Comparison of ENCODE assay signal across 12 mouse cellular contexts in the genomic region with DNA sequence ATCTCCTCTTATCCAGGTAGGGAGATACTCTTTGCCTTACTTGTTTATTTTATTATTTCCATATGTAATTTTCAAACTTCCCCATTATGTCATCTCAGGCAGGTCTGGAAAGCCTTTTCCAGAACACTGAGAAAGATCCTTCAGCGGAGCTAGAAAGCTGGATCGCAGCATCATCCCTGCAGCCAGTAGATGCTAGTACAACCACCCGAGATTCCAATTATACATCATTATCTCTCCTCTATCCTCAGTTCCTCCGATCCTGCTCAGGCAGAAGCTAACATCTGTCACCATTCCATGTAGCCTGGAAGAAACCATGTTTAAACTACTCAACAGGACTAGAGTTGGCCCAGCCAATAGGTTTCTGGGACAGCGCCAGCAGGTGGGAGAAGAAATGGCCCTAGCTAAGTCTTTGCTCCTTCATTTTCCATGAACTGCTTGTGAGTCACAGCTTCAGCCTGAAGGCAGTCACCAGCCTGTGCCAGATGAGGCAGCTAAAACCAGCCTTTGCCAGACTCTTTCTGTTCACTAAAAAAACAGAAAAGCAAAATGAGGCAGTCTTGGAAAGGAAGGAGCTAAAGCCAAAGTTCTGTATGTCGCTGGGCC.
DNase-seq lines count a peak whose midpoint lies in the region.
"Had no signal": no experiment of that assay in that cellular context is flagged by ENCODE, and none has a peak within 500 bp of the region (broad histone marks: within the 10 kb centered on the region; RNA-seq: fewer than 3 reads in every experiment).

No protein-coding gene starts in this region.

- DNase-seq in heart, adult 11 months, result peak; percentile 42
- DNase-seq in heart, postnatal 4 days, result no peak
- DNase-seq in brain, adult 2 months (ENCODE audit: low read depth, low spot score), result peak; percentile 88
- peak; percentile 69 to 76 for DNase-seq in left cerebral cortex, adult 18-20 months (ENCODE audit: low spot score in 2 of 2)
- DNase-seq in right cerebral cortex, adult 2 months (ENCODE audit: low spot score in 2 of 2), result peak; percentile 62 to 69
- DNase-seq in lung, postnatal 10 days, result no peak
- no peak for DNase-seq in cerebellum, adult 18-20 months
- DNase-seq: adrenal gland, postnatal 36 days; cerebellum, adult 8-10 months; gastrocnemius, postnatal 36 days; liver; retina, postnatal 1 day had no signal

Comparison
In these comparisons a context has a peak if more than half of its experiments do, and no peak if none do; other contexts are left out.
1. DNase-seq: peak in heart, adult 11 months (single experiment), brain, adult 2 months (single experiment), left cerebral cortex, adult 18-20 months (2 of 2) and right cerebral cortex, adult 2 months (2 of 2); none in heart, postnatal 4 days (single experiment), lung, postnatal 10 days (single experiment) and cerebellum, adult 18-20 months (0 of 2).